Mouse (Mus musculus) heart, adult 9 months (tissue): ENCODE data around the gene Brk1.

Experiments used
- DNase-seq, 2 experiments: peaks; one replicate each; pipeline ENCODE4 v3.0.0; 2022; ENCODE audit warnings: low spot score in 2 of 2

Brk1 gene

DNA sequence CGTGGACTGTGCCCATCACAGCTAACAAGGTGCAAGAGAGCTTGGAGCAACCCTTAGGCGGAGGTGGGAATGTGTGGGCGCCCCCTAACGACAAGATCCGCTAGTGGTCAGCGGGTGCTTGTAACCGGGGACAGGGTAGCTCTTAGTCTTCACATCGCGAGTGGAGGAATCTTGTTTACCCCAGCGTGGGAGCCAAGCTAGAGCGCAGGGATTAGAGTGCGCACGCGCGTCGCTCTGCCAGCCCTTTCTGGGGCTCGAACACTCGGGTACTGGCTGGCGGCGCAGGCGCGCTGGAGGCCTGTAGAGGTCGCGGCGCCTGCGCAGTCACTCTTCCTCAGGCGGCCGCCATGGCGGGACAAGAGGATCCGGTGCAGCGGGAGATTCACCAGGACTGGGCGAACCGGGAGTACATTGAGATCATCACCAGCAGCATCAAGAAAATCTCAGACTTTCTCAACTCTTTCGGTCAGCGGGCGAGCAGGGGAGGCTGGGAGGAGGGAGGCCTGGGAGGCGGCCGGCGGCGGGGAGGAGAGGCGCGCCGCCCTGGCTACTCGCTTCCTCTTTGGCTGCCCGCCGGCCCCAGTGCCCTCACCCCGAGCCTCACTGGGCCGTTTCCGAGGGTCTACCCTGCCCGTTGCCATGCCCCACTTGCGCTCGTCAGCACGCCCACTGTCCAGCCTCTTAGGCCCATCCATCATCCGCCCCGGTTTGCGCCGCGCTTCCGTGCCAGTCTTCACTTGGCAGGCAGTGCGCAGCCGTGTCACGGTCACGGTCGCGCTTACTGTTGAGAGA, at the start of gene Brk1:
Gene Brk1, plus strand, starts transcription at position 341 of the 792 bp plus-strand sequence.
- peak; percentile 90 to 93 for DNase-seq

DNA sequence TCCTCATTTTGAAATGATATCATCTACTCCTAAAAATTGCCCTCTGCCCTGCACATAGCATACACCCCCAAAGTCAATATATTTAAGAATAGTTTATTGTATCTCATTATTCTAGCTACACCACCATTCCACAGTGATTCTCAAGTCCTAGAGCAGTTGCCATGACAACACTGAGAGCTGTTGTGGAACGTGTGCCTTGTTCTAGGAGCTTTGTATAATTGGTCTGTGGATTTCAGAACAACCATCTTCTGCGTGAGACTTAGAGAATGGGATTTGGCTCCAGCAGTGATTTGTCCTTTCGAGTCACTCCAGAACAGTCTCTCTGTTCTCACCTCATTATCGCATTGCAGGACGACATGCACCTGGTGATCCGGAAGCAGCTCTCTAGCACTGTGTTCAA, 44.8 kb upstream of the Brk1 start:
- no peak for DNase-seq

DNA sequence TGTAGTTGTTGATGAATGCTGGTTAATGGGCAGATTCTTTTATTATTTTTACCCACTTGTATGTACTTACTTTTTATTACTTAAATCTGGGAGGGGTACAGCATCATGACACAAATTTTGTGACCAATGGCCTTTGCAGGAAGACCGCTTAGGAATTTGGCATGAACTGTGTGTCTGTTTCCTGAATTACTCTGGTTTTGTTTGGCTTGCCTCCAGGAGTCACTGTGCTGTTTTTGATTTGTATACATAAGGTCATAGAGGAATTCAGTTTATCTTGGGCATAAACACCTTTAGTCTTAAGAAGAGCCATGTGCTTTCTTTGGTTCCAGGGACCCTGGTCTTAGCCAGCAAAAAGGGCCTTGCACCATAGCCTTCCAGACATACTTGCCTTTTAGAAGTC, 40.0 kb upstream of the Brk1 start:
- DNase-seq, result no peak

DNA sequence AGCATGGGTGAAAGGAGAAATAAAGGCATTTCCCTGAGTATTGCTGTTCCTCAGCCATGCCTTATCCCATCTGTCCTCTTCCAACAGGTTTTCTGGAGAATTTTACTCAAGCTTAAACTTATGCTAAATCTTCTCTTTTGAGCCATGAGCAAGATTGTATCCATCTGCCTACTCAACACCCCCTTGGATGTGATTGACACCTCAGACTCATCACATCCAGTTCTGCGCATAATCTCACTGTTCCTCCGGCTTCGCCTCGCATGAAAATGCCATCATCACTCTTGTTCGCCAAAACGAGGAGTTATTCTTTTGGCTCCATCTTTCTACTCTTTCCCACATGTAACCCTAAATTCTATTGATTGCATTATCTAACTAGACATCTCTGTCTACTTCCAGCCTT, 28.5 kb upstream of the Brk1 start:
- no peak for DNase-seq

DNA sequence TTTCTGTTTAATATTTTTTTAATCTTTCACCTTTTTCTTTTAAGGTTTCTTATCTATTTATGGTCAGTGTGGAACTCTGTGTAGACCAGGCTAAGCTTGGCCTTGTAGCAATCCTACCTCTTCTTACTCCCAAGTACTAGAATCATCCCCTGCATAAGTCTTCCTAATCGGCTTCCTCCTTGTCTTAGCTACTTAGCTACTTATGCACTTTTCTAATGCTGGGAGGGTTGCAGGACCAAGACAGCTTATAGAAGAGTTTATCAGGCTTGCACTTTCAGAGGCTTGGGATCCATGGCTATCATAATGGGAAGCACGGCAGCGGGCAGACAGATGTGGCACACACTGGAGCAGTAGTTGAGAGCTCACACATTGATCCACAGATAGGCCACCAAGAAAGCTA, 25.3 kb upstream of the Brk1 start:
- no peak for DNase-seq

DNA sequence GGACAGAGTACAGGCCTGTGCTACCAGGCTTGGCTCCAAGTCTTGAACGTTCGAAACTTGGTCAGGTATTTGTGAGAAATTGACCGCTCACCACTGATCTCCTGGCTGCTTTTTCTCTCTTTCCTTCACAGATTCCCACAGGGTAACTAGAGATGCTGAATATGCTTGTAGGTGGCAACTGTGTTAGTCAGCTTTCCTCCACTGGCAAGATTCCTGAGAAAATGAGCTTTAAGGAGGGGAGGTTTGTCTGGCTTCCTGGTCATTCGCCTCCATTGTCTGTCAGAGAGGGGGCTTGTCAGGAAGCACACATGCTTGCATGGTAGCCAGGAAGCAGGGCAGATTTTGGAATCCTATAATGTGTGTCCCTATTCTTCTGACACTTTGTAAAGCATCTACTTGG, 21.5 kb upstream of the Brk1 start:
- DNase-seq, result no peak

DNA sequence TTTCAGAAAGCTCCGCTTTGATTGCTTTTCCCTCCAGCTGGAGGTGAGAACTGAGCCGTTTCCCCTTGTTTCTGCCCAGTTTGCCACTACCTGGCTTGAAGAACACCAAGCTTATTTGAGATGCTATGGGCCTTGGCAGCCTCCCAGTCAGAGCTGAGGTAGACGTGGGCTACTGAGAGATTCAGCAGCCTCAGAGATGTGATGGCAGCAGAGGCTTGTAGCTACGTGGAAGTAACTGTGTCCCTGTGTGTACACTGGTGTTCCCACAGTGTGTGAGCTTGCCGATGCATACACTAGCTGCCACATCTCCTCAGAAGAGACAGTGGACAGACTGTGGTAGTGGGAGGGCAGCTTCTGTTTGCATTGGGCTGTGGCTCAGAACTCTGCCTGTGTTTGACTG, 19.5 kb upstream of the Brk1 start:
- no peak for DNase-seq

DNA sequence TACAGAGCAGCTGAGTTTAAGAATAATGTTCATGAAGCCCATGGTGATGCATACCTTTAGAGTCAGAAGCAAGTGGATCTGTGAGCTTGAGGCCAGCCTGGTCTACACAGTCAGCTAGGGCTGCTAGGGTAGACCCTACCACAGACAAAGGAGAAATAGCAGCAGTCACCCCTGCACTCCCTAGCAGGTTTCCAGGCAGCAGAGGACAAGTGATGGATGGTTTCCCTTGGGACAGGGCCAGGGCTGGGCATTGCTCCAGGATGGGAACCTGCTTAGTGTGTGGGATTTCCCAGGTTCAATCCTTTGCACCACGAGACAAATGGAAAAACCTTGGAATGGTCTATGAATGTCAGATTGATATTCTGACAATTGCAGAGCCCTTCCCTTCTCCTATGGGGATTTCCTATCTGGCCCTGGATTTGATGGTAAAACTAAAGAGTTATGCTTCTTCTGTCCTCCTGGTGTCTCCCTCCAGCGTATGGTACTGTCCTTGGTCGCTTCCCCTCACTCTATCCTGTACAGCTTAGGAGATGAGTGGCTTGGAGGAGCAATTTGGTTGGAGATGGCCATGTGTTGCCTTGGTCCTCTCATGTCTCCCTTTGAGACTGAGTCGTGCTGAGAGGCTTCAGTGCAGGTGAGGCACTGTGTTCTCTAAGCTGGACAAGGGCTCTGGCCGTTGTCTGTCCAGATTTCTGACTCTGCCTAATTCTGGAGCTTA, 17.9 kb upstream of the Brk1 start:
- no peak for DNase-seq

DNA sequence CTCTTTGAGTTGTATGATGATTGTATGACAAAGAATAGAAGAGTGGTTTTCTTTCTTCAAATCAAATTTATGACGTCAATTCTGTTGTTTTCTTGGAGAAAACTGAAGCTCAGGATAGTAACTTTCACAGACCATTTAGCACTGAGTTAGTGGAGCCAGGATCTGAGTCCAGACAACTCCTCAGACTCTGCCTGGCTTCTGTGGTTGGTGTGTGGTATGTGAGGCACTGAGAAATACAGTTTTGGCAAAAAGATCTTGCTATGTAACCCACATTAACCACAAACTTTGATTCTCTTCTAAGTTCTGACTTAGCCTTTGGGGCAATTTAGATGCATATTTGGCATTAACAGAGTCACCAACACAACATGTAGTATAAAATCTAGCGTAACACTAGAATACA, 11.9 kb upstream of the Brk1 start:
- no peak for DNase-seq

DNA sequence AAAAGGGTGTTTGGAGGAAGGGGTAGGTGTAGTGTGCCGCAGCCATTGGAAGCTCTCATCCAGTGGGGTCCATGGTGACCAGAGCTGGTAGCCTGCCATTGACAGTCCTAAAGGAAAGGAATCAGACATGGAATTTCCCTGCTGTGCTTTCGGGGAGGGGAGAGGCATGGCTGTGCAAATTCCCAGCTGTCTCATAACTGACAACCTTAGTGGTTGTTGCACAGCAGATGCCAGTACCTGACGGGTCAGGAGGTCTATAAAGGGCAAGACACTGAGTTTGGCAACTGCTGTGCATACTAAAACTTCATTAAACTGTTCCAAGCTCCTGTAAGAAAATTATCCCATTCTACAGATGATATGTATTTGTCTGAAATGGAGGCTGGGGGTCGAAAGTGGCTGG, 6.6 kb upstream of the Brk1 start:
- no peak for DNase-seq

DNA sequence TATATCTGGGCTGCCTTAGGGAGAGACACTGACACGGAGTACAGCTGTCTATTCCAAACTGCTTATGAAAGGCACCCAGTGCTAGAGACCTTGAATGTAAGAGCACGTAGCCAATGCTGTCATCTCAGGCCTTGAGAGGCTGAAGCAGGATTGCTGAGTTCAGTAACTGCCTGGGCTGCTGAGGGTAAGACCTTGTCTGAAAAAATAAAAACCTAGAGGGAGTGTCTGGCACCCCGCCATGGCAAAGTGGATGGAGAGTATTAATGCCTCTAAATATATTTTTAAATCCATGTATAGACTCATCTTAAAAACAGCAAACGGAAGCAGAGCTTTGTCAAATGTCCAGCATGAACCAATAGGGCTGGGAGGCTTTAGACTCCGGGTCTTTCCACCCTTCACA, 4.7 kb upstream of the Brk1 start:
- DNase-seq, result no peak

DNA sequence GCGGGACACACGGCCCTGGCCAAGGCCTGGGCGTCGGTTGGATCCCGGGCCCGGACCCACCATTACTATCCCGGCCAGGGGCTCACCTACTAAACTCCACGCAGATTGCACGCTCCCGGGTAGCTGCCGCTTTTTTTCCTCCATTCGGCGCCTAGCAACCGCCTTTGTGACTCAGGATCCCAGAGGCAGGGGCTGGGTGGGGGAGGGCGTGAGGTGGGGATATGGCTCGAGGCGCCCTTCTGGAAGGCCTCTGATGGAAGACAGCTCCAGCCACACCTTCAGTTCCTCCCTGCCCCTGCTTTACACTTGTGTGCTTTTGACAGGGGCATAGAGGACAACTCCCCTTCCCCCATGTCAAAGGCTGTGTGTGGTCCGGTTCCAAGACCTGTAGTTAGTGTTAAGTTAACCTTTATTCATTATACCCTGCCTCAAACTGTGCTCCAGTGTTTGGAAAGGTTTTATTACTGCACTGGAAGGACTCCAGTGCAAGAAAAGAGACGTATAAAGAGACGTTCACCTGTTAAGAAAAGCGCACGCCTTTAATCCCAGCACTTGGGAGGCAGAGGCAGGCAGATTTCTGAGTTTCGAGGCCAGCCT, 3.9 kb upstream of the Brk1 start, which contains the start of gene Fancd2os:
Gene Fancd2os, minus strand, starts transcription at position 173 of the 597 bp plus-strand sequence.
- DNase-seq, result no peak

DNA sequence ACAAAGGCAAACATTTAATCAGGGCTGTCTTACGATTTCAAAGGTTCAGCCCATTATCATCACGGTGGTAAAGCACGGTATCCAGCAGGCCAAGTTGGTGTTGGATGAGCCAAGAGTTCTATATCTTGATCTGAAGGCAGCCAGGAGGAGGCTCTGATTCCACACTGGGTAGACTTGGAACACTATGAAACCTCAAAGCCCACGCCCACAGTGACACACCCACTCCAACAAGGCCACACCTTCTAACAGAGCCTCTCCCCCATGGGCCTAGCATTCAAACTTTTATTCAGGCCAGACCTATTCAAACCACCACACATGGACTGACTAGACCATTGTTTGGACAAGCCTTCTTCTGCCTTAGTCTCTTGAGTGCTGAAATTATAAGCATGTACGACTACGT, 1.8 kb upstream of the Brk1 start:
- DNase-seq, result no peak

DNA sequence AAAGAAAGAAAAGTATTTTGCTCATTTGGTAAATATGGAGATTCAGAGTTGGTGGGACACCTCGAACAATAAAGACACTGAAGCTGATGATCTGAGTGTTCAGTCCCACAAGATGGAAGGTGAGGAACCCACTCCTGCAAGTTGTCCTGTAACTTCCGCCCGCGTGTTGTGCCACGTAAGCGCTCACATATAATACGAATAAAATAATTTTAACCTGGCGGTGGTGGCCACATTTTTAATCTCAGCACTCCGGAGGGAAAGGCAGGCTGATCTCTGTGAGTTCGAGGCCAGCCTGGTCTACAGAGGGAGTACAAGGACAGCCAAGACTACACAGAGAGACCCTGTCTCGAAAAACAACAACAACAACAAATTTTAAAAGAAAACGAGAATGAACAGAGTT, 579 bp upstream of the Brk1 start:
- no peak for DNase-seq

DNA sequence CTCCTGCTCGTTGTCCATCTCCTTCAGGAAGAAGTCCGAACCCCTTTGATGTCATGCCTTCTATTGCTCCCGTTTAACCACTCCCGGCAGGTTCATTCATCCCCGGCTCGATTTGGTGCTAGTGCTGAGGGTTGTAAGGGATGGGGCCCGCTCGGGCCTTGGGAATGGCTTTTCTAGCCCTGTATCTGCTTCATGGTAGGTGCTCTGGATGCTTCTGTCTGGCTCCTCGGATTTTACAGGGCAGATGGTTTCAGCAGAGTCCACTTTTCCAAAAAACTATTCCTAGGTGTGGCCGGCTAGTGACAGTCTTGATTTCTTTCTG, 613 bp downstream of the Brk1 start:
- no peak for DNase-seq

DNA sequence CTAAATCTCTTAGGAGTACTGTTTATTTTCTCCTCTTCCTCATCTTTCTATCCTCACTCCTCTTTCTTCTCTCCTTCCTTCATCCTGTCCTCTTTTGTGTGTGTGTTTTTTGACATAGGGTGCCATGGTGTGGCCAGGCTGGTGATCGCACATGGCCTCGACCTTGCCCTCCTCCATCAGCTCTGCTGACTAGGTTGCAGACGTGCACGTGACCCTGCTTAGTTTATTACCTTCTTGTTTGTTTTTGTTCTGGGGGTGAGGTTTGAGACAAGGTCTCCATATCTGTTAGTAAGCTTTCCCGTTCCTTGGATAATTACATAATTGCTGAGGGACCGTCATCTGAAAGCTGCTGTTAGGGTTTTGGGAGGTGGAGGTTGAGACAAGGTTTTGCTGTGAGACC, 4.3 kb downstream of the Brk1 start:
- no peak for DNase-seq

DNA sequence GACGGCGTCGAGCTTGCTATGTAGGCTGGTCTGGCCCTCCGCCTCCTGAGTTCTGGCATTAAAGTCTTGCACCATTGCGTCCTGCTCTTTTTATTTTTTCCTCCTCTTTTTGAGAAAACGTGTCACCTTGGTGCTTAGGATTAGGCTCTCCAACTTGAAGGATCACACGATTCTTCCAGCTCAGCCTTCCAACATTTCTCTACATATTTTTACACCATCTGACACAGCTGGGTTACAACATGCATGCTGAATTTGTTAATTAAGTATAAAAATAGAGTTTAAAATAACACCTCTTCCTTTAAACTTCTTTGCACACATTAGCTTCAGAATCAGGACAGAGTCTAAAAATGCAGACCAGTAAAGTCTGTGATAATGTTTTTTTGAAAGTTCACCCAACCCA, 4.7 kb downstream of the Brk1 start:
- DNase-seq, result no peak

DNA sequence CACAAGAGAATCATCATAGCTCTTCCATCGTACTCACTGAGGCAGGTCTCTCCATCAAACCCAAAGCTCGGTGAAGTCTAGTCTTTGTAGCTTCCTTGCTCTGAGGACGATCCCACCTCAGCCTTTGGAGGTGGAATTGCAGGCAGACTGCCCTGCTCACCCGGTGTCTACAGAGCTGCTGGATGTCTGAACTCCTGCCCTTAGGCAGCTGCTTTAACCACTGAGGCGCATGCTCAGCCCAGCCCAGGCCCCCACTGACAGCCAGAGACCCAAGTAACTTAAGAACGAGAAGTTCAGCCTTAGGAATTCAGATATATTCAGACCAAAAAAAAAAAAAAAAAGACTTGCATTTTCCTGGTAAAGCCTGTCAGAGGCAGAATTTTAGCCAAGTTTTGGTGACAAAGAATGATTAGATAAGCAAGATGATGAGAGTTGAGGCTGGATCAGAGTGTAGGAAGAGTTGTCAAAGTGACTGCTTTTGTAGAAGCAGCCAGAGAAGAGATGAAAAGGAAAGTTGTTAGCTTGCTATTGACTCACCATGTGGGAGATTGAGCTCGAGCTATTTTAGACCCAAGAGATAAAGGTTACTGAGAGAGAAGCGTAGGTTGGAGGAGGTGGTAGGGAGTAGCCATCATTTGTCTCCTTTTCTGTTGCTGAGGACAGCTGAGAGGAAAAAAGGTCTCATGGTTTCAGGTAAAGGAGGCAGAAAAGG, 7.8 kb downstream of the Brk1 start:
- no peak for DNase-seq

DNA sequence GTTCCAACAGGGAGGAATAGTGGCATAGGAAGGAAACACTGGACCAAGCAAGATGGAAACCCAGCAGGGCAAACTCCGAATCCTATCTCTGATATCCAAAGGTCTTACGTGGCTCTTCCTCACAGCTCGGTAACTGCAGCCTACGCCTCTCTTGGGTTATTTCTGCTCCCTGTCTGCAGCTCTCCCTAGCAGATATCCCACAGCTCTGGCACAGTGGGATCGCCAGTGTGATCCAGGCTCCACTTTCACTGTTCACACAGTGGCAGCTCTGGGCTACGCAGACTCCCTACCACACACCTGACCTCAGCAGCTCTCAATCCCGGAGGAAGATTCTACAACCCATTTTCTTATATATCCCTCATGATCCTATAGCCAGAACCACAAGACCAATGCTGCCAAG, 9.6 kb downstream of the Brk1 start:
- no peak for DNase-seq

DNA sequence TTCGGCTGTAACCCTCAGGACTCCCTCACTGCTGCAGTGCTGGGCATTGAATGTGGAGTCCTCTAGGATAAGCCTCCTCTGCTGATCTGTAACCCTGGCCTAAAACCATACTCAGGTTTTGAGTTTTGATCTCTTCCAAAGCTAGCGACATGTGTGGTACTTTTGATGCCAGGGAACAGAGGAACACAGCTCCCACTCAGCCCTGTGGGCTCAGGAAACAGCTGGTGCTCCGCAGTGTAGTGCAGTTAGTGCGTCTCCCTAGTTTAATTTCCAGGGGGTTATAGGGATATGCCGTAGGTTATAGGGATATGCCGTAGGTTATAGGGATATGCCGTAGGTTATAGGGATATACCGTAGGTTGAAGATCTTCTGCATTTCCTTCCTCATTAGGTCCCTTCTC, 10.4 kb downstream of the Brk1 start:
- DNase-seq, result no peak

DNA sequence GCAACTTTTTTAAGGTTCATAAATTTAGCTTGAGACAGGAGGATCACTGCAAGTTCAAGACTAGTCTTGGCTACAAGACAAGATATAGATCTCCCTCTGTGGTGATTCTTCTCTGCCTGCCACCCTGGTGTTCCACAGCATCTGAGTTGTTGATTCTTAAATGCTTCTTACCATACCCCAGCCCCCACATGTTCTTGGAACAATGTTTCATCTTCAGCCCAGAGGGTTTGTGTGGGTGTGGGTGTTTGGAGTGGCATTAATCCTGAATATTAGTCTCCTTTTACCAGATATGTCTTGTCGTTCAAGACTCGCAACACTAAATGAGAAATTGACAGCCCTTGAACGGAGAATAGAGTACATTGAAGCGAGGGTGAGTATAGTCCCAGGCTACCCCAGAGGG, 10.9 kb downstream of the Brk1 start:
- no peak for DNase-seq

DNA sequence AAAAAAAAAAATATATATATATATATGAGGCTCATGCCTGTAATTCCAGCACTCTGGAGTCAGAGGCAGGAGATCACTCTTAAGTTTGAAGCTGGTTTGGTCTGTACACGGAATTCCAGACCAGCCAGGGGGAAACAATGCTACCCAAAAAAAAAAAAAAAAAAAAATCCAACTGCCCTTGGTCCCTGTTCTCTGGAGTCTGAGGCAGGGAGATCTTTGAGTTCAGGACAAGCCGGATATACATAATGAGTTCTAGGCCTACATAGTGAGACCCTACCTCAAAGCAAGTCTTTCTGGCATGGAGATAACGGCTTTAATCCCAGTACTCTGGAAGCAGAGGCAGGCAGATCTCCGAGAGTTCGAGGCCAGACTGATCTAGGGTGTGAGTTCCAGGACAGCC, 18.8 kb downstream of the Brk1 start:
- no peak for DNase-seq
